Mouse (Mus musculus) adrenal gland, adult (tissue): ENCODE results near the gene Mastl.

Experiments used
- DNase-seq, 2 experiments: peaks; one replicate each; pipeline ENCODE4 v3.0.0; 2022 to 2023; ENCODE audit warnings: low spot score in 1 of 2; ENCODE audit not compliant: inconsistent age in 2 of 2

The Mastl gene

GRCm38 (mm10) chr2:23155777-23156607 lies at the start of gene Mastl, which contains the start of gene Yme1l1:
TSS of gene Mastl (minus strand) at chr2:23156024.
TSS of gene Yme1l1 (plus strand) at chr2:23156369.
- peak; percentile 98 to 99 for DNase-seq

DNA sequence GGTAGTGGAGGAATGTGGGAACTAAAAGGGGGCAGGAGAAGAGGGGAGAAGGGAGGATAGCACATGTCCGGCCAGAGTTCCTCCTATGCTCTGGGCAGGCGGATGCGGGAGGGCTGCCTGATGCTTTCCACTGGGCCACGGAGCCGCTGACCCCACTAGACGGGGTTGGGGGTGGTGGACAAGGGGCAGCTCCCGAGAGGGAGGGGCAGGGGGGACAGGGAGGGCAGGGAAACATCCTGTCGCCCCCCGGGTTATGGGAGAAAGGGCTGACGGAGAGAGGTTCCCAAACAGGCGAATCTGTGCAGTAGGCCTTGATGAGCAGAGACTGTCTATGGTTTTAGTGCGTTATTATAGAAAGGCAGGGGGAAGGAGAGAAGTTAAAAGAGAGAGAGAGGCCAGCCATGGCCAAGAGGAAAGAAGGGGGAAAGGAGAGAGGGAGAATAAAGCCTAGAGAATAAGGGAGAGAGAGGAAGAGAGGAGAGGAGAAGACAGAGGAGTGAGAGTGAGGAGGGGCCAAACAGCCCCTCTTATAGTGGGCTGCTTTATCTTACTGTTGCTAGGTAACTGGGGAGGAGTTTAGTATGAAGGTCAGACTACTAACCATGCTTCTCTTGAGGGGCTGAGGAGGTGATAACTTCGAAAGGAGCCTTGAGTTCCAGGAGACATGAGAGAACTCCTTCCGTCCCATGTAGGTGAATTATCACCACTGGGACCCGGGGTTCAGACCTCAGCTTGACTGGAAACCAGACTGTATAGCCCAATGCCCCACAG lies 47.3 kb upstream of the Mastl start:
- peak in 1 of 2 experiments; percentile 55 for DNase-seq

GRCm38 (mm10) chr2:23201034-23201433 lies 45.2 kb upstream of the Mastl start:
- no peak for DNase-seq

GRCm38 (mm10) chr2:23194366-23194765 lies 38.5 kb upstream of the Mastl start:
- no peak for DNase-seq

DNA sequence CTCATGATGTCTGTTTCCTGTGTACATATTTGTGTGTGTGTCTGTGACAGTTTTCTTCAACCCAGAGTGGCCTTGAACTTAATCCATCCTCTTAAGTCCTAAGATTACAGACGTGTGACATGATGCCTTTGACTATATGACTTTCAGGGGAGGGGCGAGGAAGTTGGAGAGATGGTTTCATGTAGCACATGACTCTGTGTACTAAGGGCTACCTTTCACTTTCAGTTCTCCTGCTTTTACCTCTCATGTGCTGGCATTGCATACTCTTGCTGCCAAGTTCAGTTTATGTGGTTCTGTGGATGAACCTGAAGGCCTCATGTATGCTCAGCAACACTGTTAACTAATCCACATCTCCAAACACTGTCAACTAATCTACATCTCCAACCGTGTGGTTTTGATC lies 16.5 kb upstream of the Mastl start:
- no peak for DNase-seq

- no peak for DNase-seq
Observed at GRCm38 (mm10) chr2:23156608-23157081, 821 bp upstream of the Mastl start.

GRCm38 (mm10) chr2:23155199-23155621 lies 614 bp downstream of the Mastl start:
- no peak for DNase-seq

DNA sequence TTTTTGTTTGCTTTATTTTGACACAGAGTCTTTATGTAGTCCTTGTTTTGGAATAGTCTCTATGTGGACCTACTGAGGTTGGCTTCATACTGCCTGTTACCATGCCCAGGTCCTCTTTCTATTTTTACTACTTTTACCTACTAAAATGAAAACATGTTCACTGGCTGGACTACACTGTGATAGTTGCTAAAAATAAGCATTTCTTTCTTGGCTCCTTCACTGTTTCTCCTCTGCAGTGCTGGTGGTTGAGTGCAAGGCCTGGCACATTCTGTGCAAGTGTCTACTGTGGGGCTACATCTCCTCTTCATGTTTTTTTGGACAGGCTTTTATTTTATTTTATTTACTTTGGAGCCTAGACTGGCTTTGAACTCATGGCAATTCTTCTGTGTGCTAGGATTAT lies 36.3 kb downstream of the Mastl start:
- DNase-seq, result no peak

DNA sequence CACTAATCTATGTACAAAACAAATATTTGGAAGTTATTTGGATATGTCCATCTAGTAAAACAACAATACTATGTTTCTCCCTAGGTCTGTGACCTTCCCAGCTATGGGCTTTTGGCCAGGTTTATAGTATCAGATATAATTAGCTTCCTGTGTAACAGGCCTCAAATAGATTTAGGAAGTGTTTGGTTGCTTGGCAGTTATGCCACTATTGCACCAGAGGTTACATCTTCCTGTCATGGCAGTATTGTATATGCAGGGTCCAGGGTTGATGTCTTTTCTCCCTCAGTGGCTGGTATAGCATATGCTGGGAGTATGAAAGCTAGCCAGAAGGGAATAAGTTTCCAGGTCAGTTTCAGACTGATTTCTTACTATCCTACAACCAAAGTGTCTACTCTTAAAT lies 53.6 kb downstream of the Mastl start:
- DNase-seq, result no peak

GRCm38 (mm10) chr2:23097028-23097427 lies 58.8 kb downstream of the Mastl start:
- DNase-seq, result no peak

DNA sequence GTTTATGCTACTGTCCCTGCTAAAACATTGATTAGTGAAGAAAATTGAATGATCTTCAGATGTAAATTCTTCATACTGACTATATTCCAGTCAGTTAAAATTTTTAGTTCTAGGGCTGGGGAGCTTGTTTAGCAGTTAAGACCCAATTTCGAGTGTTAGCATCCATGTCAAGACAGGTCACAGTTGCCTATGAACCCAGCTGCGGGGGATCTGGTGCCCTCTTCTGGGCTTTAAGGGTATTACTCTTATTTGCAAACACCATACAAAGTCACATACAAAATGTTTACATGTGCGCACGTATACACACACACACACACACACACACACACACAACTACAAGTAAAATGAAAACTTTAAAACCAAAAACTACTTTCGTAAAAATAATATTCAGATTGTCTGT lies 63.6 kb downstream of the Mastl start:
- DNase-seq, result peak in 1 of 2 experiments; percentile 71

DNA sequence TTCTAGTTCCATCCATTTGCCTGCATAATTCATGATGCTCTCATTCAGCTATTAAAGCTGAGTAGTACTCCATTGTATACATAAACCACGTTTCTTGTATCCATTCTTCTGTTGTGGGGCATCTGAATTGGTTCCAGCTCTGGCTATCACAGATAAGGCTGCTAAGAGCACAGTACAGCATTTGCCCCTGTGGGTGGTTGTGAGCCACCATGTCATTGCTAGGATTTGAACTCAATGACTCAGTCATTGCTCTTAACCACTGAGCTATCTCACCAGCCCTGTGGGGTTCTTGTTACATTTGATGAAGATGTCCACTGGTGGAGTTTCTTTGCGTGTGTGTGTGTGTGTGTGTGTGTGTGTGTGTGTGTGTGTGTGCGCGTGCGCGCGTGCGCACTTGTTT lies 71.3 kb downstream of the Mastl start:
- no peak for DNase-seq

DNA sequence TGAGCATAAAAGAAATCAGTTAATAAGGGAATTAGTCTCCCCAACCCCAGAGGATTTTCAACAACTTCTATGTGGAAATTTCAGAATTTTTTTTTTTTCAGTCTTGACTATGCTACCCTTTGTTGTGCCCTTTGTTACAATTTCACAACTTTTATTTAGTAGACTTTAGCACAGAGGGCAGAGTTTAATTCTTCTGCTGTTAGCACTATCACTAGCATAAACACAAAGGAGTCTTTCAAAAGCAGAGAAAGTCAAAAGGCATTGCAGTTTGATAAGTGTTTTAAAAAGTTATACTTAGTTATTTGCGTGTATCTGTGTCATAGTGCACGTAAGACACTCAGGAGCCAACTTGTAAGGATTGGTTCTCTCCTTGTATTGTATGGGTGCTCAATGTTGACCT lies 77.2 kb downstream of the Mastl start:
- DNase-seq, result no peak

DNA sequence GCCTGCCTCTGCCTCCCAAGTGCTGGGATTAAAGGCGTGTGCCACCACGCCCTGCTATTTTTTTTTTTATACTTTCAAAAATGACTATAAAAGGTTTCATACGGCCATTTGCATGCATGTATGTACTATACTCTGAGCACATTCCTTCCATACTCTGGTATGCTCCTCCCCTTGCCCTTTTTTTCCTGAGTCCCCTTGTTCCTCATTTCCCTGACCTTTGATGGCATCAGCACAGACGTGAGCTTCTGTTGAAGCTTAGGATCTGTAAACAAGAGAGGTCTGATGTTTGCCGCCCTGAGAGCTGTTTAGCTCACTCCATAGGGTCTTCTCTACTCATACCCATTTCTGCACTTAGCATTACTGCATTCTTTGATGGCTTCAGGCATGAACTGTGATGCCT lies 78.1 kb downstream of the Mastl start:
- DNase-seq, result no peak

- no peak for DNase-seq
Observed at GRCm38 (mm10) chr2:23076783-23077182, 79.0 kb downstream of the Mastl start.

GRCm38 (mm10) chr2:23075846-23076245 lies 80.0 kb downstream of the Mastl start:
- peak in 1 of 2 experiments; percentile 56 for DNase-seq

GRCm38 (mm10) chr2:23071406-23071805 lies 84.4 kb downstream of the Mastl start:
- DNase-seq, result peak in 1 of 2 experiments; percentile 64

DNA sequence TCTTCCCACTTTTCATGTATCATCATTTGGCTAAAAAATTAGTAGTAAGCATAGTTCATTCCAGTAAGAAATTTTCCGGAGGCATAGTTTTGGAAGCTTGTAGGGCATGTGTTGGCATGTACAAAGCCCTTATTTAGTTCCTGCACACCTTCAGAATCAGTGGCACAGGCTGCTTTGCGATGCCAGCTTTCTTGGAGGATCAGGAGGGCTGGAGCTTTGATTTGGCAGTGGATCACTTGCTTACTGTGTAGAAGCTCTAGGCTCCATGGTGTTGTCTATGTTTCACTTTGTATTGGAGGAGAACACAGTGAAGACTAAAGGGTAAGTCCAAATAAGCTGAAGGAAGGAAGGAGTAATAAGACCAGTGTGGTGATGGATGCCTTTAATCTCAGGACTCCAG lies 85.3 kb downstream of the Mastl start:
- DNase-seq, result peak in 1 of 2 experiments; percentile 38

- DNase-seq, result peak; percentile 96 to 99
Observed at GRCm38 (mm10) chr2:23068894-23069744, 86.7 kb downstream of the Mastl start.

GRCm38 (mm10) chr2:23068370-23068737 lies 87.5 kb downstream of the Mastl start:
- no peak for DNase-seq
